Mouse (Mus musculus): ENCODE measurements at regions not wholly inside any gene's neighbourhood (a gene's known extent, or its start where the extent isn't known, plus 50 kb on each side); places are given as distances from the start of the nearest gene placed in this dataset.

GRCm38 (mm10) chr11:54195954-54196353 lies 53.5 kb downstream of the Csf2 start:
- TF ChIP-seq POLR2A (IDR thresholded peaks at IDR 0.05; ENCODE audit: low read depth, low read length) (no peak), CTCF (IDR thresholded peaks at IDR 0.05; ENCODE audit: borderline replicate concordance, insufficient read depth, low read length) (no peak)
- Histone ChIP-seq H3K27ac (ENCODE audit: insufficient read depth, low read length) (no peak overlapping the region), H3K4me1 (ENCODE audit: control insufficient read depth, insufficient read depth, low read length) (no peaks in the 10 kb centered on the region), H3K4me3 (ENCODE audit: insufficient read depth, low read length) (no peak overlapping the region)

GRCm38 (mm10) chr11:54194733-54195132 lies 54.7 kb downstream of the Csf2 start:
- Histone ChIP-seq H3K27ac (ENCODE audit: insufficient read depth, low read length) (no peak overlapping the region), H3K4me3 (ENCODE audit: insufficient read depth, low read length) (no peak overlapping the region), H3K4me1 (ENCODE audit: control insufficient read depth, insufficient read depth, low read length) (no peaks in the 10 kb centered on the region)
- TF ChIP-seq CTCF (IDR thresholded peaks at IDR 0.05; ENCODE audit: borderline replicate concordance, insufficient read depth, low read length) = no peak
- no peak for TF ChIP-seq POLR2A (IDR thresholded peaks at IDR 0.05; ENCODE audit: low read depth, low read length)

- TF ChIP-seq CTCF (IDR thresholded peaks at IDR 0.05; ENCODE audit: borderline replicate concordance, insufficient read depth, low read length) = no peak
- no peak for TF ChIP-seq POLR2A (IDR thresholded peaks at IDR 0.05; ENCODE audit: low read depth, low read length)
Measured at GRCm38 (mm10) chr11:54192275-54192674, 57.2 kb downstream of the Csf2 start.

GRCm38 (mm10) chr11:54187826-54188225 lies 61.6 kb downstream of the Csf2 start:
- Histone ChIP-seq H3K27ac (ENCODE audit: insufficient read depth, low read length) (no peak overlapping the region), H3K4me3 (ENCODE audit: insufficient read depth, low read length) (no peak overlapping the region), H3K4me1 (ENCODE audit: control insufficient read depth, insufficient read depth, low read length) (no peaks in the 10 kb centered on the region)
- TF ChIP-seq CTCF (IDR thresholded peaks at IDR 0.05; ENCODE audit: borderline replicate concordance, insufficient read depth, low read length) (no peak), POLR2A (IDR thresholded peaks at IDR 0.05; ENCODE audit: low read depth, low read length) (no peak)

More at GRCm38 (mm10) chr11:54192275-54192674, 57.2 kb downstream of the Csf2 start:
- H3K4me1 ChIP-seq (ENCODE audit: control insufficient read depth, insufficient read depth, low read length) = no peaks in the 10 kb centered on the region
- H3K4me3 ChIP-seq (ENCODE audit: insufficient read depth, low read length) = no peak overlapping the region
- H3K27ac ChIP-seq (ENCODE audit: insufficient read depth, low read length) = no peak overlapping the region

GRCm38 (mm10) chr11:54187377-54187776 lies 62.1 kb downstream of the Csf2 start:
- H3K27ac ChIP-seq (ENCODE audit: insufficient read depth, low read length) = no peak overlapping the region
- TF ChIP-seq POLR2A (IDR thresholded peaks at IDR 0.05; ENCODE audit: low read depth, low read length) (no peak), CTCF (IDR thresholded peaks at IDR 0.05; ENCODE audit: borderline replicate concordance, insufficient read depth, low read length) (no peak)
- no peak overlapping the region for H3K4me3 ChIP-seq (ENCODE audit: insufficient read depth, low read length)
- H3K4me1 ChIP-seq (ENCODE audit: control insufficient read depth, insufficient read depth, low read length) = no peaks in the 10 kb centered on the region

- TF ChIP-seq POLR2A (IDR thresholded peaks at IDR 0.05; ENCODE audit: low read depth, low read length) = no peak
- no peak for TF ChIP-seq CTCF (IDR thresholded peaks at IDR 0.05; ENCODE audit: borderline replicate concordance, insufficient read depth, low read length)
- Histone ChIP-seq H3K4me3 (ENCODE audit: insufficient read depth, low read length) (no peak overlapping the region), H3K27ac (ENCODE audit: insufficient read depth, low read length) (no peak overlapping the region), H3K4me1 (ENCODE audit: control insufficient read depth, insufficient read depth, low read length) (peaks cover 7% of the 10 kb centered on the region; the same call in 1 of the 2 replicates)
Measured at GRCm38 (mm10) chr11:54185710-54186325, 63.6 kb downstream of the Csf2 start.

GRCm38 (mm10) chr11:54181696-54182323 lies 67.7 kb downstream of the Csf2 start:
- TF ChIP-seq CTCF (IDR thresholded peaks at IDR 0.05; ENCODE audit: borderline replicate concordance, insufficient read depth, low read length) = no peak
- TF ChIP-seq POLR2A (IDR thresholded peaks at IDR 0.05; ENCODE audit: low read depth, low read length) = no peak
- Histone ChIP-seq H3K4me1 (ENCODE audit: control insufficient read depth, insufficient read depth, low read length) (peaks cover 7% of the 10 kb centered on the region; the same call in 1 of the 2 replicates), H3K27ac (ENCODE audit: insufficient read depth, low read length) (peak overlapping the region; percentile 62), H3K4me3 (ENCODE audit: insufficient read depth, low read length) (no peak overlapping the region)

All from embryonic fibroblast, embryonic 13.5 days (primary cell).